Mouse (Mus musculus): ENCODE data around the gene Gm7271.

Gm7271 gene

DNA sequence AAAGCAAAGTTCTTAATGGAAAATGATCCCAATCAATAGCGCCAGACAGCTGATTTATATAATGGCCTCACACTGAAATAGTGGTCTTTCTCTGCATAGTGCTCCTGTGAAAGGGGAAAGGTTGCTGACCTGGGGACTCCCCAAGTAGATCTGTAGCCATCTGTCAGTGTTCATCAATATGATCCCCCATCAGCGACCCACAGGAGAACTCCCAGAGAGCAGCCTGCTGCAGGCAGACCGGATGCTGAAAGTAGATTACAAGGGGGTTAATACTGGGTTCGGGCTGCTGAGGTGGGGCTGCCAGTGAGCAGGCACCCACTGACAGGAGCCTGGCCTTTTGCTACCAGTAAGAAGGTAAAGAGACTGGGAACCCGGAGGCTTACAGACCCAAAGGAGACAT lies at the start of gene Gm7271:
Gm7271 (plus strand) TSS at position 230 of the 400 bp plus-strand sequence.
- in situ Hi-C loops (cut with MboI; ENCODE audit: low sequenced_read_pairs): no loop called here

DNA sequence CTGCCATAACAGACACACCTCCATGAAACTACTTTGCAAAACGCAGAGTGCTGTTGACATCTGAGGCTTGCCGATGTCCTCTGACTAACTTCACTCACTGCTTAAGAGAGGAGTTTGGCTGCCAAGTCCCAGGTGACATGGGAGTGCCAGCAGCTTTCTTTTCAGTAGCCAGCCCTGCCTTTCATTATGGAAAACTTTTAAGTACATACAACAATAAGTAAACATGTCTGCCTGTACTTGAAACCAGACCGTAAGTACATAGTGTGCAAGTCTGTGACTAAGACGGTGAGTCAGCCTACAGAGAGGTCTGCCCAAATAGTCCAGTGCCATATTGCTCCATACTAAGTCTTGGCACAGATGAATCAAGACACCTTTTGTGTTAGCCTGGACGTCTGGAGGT lies 46.7 kb upstream of the Gm7271 start:
- in situ Hi-C loops (cut with MboI; ENCODE audit: low sequenced_read_pairs): no loop called here

DNA sequence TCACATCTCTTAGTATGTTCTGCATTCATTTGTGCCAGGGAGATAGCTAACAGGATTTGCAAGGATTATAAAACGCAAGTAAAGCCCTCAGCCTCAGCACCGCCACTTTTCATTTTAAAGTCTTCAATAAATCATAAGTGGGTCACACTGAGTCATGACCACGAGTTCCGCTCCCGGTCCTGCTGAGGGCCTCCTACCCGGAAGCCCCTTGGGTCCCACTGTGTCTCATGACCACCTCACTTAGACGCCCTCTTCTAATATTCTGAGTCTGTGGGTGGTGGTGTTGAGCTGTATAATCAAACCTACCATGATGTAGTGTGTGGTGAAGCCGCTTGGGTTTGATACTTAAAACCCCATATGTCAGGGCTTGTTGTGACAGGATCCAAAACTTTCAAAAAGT lies 46.1 kb upstream of the Gm7271 start:
- in situ Hi-C loops (cut with MboI; ENCODE audit: low sequenced_read_pairs): no loop called here

DNA sequence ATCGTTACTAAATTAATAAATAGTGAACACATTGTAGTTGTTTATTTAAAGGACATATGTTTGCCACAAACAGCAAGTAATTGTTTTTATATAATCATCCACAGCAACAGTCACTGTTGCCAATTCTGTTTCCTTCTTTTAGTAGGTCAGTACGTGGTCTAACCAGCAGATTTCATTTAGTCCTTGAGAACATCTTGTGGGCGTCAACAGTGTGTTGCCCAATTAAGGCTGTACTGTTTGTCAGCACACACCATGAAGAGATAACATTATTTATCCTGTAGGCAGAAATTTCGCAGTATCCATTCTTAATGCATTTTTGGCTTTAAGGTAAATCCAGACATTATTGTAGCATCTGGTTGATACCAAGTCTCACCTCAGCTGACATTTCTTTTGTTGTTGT lies 42.4 kb upstream of the Gm7271 start:
- in situ Hi-C loops (cut with MboI; ENCODE audit: low sequenced_read_pairs): no loop called here

DNA sequence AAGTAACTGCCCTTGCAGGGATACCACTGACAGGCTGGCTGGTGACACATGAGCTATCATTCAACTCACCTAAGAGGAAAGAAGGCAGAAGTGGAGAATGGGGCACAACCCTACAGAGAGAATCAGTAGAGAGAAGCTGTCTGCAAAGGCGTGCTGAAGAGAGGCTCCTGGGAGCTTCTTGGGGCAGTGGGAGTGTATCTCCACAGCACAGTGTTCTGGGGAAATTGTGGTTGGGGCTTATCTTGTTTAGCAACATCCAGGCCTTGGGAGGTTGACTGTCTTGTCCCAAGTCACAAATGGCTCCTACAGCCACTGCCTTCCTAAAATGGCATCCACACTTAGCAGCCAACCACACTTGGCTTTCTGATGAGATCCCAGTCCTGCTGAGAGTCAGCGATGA lies 8.9 kb upstream of the Gm7271 start:
- in situ Hi-C loops (cut with MboI; ENCODE audit: low sequenced_read_pairs): no loop called here

DNA sequence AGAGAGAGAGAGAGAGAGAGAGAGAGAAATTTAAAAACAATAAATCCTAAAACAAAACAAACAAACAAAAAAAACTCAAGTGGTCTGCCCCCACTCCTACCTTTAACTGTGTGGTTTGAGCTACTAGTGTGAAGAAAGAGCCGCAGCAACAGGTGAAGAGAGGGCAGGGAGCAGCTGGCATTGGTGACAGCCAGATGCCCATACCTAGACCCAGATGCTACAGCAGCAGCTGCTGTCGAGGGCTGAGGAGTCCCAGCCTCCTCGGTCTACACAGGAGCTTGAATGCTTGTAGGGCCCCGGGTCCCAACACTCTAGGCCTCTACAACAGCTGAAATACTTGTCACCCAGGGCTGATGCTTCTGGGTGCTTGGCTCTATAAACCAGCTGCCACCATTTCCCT lies 7.0 kb upstream of the Gm7271 start:
- in situ Hi-C loops (cut with MboI; ENCODE audit: low sequenced_read_pairs): no loop called here

DNA sequence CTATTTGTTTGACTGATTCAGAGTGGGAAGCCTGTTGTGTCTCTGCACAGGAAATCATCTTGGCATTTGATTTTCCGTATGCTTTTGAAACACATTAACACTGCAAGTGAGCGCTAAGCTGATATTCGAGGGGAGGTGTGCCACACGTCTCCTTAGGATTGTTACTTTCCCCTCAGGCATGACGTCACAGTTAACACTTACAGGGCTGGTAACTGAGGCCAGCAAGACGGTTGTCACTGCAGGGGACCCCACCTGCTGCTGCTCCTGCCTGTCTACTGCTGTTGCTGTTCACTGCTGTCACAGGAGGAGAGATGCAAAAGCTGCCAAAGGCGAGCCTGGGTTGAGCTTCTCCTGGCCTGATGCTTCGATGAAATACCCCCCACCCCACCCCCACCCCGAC lies 6.1 kb upstream of the Gm7271 start:
- in situ Hi-C loops (cut with MboI; ENCODE audit: low sequenced_read_pairs): no loop called here

DNA sequence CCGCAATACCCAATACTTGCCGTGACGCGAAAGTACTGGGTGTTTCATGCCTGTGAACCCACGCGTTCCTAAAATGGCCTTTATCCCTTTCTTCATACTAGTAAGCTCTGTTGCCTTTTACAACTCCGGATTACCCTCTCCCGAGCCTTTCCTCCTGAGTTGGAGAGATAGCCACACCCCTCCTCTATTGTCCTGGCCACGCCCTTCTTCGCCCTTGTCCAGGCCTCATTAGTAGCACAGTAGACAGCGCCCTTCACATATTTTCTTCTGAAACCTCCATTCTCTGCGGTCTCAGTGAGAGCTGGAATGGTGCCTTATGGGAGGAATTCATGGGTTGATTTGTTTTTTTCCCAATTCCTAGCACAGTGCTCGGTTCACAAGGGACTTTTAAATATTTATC lies 11.3 kb downstream of the Gm7271 start:
- in situ Hi-C loops (cut with MboI; ENCODE audit: low sequenced_read_pairs): no loop called here

DNA sequence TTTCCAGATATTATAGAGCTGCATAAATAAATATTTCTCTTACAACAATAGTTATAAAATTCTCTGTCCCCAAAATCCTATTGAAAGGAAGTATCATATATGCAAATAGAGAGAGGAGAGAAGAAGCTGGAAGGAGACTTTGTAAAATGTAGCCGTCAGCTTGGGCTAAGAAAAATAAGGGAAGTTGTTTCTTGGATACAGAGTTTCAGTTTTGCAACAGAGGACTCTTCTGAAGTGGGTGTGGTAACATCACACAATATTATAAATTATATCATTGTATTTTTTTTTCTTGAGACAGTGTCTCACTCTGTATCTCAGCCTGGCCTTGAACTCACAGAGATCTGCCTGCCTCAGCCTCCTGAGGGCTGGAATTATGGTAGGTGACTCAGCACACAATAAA lies 38.6 kb downstream of the Gm7271 start:
- in situ Hi-C loops (cut with MboI; ENCODE audit: low sequenced_read_pairs): no loop called here

DNA sequence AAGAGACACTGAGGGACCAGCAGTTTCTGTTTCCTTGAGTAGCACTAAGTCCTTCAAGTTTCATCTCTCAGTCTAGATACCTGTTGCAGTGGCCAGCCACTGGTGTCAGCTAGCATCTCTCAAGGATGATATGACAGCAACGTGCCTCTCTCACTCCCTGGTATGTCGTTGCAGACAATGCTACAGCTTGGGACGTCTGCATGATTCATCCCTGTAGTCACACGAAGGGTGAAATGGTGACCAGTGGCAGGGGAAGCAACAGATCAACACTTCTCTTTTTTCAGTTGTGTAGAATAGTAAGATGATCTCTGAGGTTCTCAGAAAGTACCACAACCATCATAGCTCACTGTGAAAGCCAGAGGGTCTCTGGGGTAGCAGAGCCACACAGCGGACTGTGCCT lies 40.8 kb downstream of the Gm7271 start:
- in situ Hi-C loops (cut with MboI; ENCODE audit: low sequenced_read_pairs): no loop called here

DNA sequence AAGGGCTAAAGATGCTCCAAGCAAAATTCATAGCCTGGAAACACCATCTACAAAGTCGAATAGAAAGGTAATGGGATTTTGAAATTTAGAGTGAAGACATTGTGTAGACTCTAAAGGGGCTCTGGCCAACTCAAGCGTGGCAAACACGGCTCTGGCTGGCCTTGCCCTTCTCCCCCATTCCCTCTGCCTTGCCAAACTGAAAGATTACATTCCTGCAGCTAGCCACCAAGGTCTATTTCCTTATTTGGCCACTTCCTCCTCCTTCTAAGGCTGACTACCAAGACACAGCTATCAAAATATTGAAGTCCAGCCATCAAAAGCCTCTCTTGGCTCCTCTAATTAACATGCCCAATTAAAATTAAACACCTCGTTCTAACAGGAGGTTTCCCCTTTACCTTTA lies 41.2 kb downstream of the Gm7271 start:
- in situ Hi-C loops (cut with MboI; ENCODE audit: low sequenced_read_pairs): no loop called here

DNA sequence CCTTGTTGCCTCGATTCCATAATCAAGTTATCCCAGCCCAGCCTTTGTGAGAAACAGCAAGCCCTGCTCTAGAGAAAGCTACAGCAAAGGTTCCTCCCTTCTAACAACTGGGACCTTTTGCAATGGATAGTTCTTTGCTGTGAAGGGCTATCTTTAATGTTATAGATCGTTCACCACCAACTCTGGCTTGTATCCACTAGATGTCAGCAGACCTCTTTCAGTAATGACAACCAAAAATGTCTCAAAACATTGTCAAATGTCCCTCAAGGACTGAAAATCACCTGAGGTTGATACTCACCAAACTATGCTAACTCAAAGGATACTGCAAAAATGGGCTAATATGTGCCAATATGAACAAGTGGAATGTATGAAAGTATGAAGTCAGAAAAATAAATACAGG lies 42.0 kb downstream of the Gm7271 start:
- in situ Hi-C loops (cut with MboI; ENCODE audit: low sequenced_read_pairs): no loop called here

DNA sequence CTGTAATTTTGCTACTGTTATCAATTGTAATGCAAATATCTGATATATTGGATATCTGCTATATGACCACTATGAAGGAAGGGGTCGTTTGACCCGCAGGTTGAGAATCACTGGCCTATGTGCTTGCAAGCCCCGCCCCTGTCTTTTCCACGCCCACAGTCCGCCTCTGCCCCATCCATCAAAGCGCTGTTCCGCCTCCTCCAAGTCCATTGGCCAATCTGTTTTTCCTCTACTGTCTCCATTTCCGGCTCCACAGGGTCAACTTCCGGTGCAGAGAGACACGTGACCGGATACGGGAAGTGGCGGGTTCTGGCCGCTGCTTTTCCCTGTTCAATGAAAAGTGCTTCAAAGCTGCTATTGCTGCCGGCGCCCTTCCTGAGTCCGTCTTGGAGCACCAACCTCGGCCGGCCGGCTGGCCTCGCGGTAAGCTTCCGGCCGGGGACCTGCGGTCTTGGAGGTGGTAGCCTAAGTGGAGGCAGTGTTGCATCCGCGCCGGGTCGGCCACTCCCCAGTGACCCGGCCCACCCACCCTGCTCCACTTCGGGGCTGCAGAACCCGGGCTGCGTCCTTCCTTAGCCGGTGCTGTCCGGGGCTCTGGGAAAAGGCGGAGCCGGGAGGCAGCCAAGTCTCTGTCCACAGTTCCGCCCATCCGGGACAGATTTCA lies 45.3 kb downstream of the Gm7271 start, which contains the start of gene Exoc1:
Exoc1 (plus strand) TSS at position 272 of the 664 bp plus-strand sequence.
- in situ Hi-C loops (cut with MboI; ENCODE audit: low sequenced_read_pairs): no loop called here

DNA sequence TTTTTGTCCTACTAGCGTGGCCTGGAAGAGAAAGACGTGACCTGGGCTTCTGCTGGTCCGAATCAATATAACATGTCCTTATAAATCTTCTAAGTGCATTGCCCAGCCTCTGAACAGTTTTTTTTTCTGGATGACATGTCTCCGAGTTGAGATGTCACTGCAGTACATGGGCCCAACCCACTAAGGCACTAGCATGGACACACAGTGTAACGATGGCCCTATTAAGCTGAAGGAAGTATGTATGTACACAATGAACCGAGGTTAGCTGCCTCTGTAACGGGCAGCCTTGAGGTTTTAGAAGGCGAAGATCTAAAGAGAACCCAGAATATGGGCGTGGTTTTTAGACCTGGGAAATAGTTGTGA lies 45.8 kb downstream of the Gm7271 start:
- in situ Hi-C loops (cut with MboI; ENCODE audit: low sequenced_read_pairs): no loop called here

DNA sequence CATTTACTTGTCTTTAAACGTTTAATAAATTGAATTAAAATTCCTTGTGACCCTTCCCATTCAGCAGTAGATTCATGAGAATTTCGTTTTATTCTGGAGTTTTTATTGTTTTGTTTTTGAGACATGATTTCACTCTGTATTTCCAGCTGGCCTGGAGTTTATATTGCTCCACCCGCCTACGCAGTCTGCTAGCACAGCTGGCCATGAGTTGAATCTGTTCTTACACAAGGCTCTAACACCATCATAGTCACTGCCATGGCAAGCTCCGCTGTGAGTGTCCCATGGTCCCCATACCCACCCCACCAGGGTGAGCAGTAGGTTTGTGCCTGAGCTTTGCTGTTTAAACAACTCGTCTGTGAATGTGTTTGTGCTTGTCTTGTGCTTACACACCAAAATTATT lies 49.3 kb downstream of the Gm7271 start:
- in situ Hi-C loops (cut with MboI; ENCODE audit: low sequenced_read_pairs): no loop called here

DNA sequence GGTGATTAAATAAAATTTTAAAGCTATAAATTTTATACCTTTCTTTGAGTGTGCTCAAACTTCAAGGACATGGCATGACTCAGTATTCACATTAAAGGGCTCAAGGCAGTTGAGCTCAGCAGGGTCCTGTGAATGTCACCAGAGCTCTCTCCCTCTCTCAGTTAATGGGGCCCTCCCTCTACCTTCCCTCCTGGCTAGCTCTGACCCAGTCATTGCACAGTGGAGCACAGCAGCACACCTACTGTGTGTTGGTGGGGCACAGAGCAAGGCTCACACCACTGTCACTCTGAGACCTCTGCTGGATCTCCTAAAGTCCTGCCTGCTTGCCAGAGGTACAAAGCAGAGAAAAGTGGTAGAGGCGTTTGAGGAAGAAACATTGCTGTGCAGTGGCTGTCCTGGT lies 52.4 kb downstream of the Gm7271 start:
- in situ Hi-C loops (cut with MboI; ENCODE audit: low sequenced_read_pairs): no loop called here

DNA sequence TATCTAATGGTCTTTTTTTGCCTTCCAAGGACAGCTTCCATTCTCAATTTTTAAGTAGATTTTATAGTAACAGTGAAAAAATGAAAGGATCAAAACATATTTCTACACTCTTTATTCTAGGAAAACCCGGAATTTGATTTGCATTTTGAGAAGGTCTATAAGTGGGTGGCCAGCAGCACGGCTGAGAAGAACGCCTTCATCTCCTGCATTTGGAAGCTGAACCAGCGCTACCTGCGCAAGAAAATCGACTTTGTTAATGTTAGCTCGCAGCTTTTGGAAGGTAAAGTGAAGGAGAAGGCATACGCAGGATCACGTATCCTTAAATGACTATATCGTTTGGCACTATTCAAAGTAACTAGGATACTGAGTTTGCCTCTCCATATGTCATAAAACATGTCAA lies 53.7 kb downstream of the Gm7271 start:
- in situ Hi-C loops (cut with MboI; ENCODE audit: low sequenced_read_pairs): no loop called here

DNA sequence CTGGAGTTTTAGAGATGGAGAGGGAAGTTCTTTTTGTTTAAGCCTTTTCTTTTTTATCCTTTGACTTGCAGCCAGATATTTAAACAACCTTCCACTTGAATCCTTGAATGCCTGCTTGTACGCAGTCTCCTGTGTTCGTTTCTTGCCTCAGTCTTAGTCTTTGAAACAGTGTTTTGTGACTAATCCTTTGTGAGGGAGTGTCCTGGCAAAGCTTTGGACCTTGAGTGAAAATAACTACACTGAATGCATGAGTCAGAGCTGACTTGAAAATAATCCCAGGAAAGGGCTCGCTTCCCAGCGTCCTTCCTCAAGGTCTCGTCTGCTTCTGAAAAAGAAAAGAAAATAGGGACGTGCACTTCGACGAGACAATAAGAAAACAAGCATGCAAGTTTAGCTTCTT lies 56.3 kb downstream of the Gm7271 start:
- in situ Hi-C loops (cut with MboI; ENCODE audit: low sequenced_read_pairs): no loop called here

DNA sequence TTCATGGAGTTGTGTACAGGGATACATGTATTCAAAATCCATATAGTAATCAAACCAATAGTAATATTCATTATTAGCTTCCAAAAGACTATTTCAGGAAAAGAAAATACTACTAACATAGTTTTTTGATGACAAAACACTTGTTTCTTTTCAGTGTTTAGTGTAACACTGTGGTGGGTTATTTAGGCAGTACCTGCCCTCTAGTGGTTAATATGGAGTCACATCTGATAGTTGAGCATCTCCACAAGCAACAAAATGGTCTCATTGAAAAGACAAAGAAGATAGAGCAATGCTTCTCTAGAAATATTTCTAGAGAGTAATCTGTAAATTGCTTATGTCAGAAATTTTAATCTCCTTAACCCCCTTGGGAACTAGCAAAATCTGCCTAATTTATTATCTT lies 57.0 kb downstream of the Gm7271 start:
- in situ Hi-C loops (cut with MboI; ENCODE audit: low sequenced_read_pairs): no loop called here

DNA sequence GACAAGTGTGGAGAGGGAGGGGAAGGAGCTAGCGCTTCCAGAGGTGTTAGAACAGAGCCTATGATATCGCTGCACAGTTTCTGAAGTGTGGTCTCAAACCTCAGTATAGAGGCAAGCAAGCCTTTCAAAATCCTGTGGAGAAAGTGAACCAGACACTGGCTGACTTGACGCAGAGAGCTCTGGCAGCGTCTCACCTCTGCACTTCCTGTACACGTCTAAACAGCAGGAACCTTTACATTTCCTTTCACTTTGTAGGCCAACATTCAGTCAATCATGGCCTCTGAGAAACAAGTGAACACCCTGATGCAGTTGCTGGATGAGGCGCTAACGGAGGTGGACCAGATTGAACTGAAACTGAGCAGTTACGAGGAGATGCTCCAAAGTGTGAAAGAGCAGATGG lies 59.4 kb downstream of the Gm7271 start:
- in situ Hi-C loops (cut with MboI; ENCODE audit: low sequenced_read_pairs): no loop called here

DNA sequence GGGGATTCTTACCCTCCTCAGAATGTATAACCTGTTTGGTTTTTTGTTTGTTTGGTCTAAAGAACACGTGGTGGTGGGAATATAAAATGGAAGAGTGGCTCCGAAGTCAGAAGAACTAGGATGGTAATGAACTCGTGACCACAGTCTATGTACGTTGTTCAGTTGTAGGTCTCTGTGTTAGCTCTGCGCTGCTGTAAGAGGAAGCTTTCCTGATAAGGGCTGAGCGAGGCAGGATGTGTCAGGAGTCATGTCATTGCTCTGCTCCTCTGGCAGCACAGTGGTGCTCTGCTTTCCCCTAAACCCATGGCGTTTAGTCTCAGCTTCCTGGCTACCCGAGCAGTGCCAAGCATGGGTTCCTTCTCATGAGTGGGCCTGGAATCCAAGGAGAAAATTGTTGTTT lies 66.6 kb downstream of the Gm7271 start:
- in situ Hi-C loops (cut with MboI; ENCODE audit: low sequenced_read_pairs): no loop called here

DNA sequence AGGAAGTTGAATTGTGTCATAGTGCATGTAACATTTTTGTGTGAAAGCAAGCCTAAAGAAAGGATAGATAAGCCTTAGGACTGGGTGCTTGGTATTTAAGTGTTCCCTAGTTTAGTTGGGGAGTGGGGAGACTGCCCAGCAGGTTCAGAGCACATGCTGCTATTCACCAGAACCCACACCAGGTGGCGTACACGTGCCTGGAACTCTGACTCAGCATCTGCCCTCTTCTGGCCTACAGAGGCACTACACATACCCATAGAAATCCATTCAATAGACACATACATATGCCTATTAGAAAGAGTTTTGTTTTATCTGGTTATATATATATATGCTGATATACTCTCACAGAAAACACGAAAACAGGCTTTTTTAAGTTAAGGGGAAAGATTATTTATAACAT lies 81.5 kb downstream of the Gm7271 start:
- in situ Hi-C loops (cut with MboI; ENCODE audit: low sequenced_read_pairs): no loop called here

Data from CH12F3 (cell line).